Mouse (Mus musculus): ENCODE measurements around the gene Mmp23. TPM values are rescaled to one million over a fixed set of nuclear protein-coding genes. Genes with fewer than 3 reads are reported as not detected.
"Not testable (repeated sequence)": the region's sequence is repeated elsewhere in the genome, so short reads cannot be mapped to it uniquely, and the experiment has no call there.

The Mmp23 gene
- polyA plus RNA-seq (2016; fragmentation: Nextera tagmentation; extraction: Ambion mirVana): 8.1 and 9.2 TPM in 2 replicates

- peaks cover 44% of the 10 kb centered on the region for H3K4me1 ChIP-seq
These were observed at the start of gene Mmp23 for GRCm38 (mm10) chr4:155653086-155653450. Gene Mmp23 (minus strand): TSS chr4:155653384.

DNA sequence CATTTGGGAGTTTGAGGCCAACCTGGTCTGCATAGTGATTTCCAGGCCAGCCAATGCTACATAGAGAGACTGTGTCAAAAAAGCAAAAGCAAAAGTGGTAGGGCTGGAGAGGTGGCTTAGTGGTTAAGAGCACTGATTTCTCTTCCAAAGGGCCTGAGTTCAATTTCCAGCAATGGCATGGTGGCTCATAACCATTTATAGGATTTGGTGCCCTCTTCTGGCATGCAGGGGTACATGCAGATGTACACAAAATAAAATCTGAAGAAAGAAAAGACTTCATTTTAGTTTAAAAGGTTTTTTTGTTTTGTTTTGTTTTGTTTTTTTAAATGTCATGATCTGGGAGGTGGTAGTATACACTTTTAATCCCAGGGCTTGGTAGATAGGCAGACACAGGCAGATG is 47.2 kb upstream of the Mmp23 start:
- H3K4me3 ChIP-seq: no peak overlapping the region
- ATAC-seq: no peak
- H3K27me3 ChIP-seq (replicated peaks): peaks cover 20% of the 10 kb centered on the region
- H3K4me2 ChIP-seq: no peak overlapping the region
- no peaks in the 10 kb centered on the region for H3K9me3 ChIP-seq (replicated peaks)
- H3K4me1 ChIP-seq: peaks cover 9% of the 10 kb centered on the region
- H3K27ac ChIP-seq: no peak overlapping the region
- no peaks in the 10 kb centered on the region for H3K36me3 ChIP-seq
- no peak overlapping the region for H3K9ac ChIP-seq

More at GRCm38 (mm10) chr4:155653086-155653450, at the start of gene Mmp23:
- H3K4me2 ChIP-seq: peak within 1 kb of the TSS; percentile 67
- H3K27me3 ChIP-seq (replicated peaks): peaks cover 59% of the 10 kb centered on the region
- H3K4me3 ChIP-seq: peak within 1 kb of the TSS; percentile 45
- H3K9ac ChIP-seq: peak within 1 kb of the TSS; percentile 36; the same call in 1 of the 2 replicates
- H3K9me3 ChIP-seq (replicated peaks): no peaks in the 10 kb centered on the region
- H3K36me3 ChIP-seq: peaks cover 37% of the 10 kb centered on the region
- ATAC-seq: no peak
- WGBS (ENCODE audit: insufficient replicate concordance): 3% methylated on average over 33 of the region's 33 CpGs
- H3K27ac ChIP-seq: no peak within 1 kb of the TSS

DNA sequence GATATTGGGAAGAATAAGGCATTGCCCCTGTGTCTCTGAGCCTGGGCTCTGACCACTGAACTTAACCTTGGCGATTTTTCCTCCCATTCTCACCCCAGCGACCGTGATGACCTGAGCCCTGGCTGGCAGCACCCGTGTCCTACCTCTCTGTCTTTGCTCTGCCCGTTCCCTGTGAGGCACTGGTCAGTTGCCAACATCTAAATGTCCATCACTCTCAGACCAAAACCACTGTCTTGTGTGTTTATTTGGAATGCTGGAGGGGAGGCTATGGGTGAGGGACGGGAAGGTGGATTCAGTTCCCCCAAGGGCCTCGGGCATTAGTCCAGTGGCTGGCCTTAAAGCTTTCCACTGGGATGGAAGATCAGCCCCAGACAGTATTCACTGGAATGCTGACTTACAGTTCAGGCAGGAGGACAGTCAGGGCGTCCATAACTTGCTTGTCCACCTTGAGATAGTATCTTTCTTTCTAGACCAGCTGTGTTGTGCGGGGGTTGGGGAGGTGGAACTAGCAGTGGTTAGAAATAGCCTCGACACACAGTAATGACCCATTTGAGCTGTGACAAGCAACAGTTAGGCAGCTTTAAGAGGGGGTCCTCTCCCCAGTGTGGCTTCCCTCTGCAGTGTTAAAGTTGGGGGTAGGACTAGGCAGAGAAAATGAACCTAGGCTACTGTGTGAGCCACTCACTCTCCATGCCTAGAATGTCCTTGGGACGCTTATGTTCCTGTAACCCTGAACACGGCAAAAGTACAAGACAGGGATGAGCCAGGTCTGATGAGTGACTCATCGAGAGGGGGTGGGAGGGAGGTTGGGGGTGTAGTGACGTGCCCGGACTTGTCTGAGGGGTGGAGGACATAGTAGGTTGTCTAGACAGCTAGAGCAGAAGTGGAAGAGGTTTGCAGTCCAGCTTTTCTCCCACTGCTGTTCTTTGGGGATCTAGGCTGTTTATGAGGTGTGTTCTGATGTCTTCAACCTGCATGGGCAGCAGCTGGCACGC is 43.4 kb upstream of the Mmp23 start:
- no peaks in the 10 kb centered on the region for H3K36me3 ChIP-seq
- H3K4me3 ChIP-seq: no peak overlapping the region
- no peak overlapping the region for H3K4me2 ChIP-seq
- H3K9ac ChIP-seq: no peak overlapping the region
- ATAC-seq: no peak
- peaks cover 57% of the 10 kb centered on the region for H3K27me3 ChIP-seq (replicated peaks)
- no peaks in the 10 kb centered on the region for H3K9me3 ChIP-seq (replicated peaks)
- no peak overlapping the region for H3K27ac ChIP-seq
- WGBS (ENCODE audit: insufficient replicate concordance): 46% methylated on average over 16 of the region's 16 CpGs
- peaks cover 9% of the 10 kb centered on the region for H3K4me1 ChIP-seq

GRCm38 (mm10) chr4:155695531-155696062 is 42.4 kb upstream of the Mmp23 start:
- Histone ChIP-seq H3K27me3 (replicated peaks) (peaks cover 66% of the 10 kb centered on the region), H3K4me3 (no peak overlapping the region), H3K4me2 (peak overlapping the region; percentile 82)

DNA sequence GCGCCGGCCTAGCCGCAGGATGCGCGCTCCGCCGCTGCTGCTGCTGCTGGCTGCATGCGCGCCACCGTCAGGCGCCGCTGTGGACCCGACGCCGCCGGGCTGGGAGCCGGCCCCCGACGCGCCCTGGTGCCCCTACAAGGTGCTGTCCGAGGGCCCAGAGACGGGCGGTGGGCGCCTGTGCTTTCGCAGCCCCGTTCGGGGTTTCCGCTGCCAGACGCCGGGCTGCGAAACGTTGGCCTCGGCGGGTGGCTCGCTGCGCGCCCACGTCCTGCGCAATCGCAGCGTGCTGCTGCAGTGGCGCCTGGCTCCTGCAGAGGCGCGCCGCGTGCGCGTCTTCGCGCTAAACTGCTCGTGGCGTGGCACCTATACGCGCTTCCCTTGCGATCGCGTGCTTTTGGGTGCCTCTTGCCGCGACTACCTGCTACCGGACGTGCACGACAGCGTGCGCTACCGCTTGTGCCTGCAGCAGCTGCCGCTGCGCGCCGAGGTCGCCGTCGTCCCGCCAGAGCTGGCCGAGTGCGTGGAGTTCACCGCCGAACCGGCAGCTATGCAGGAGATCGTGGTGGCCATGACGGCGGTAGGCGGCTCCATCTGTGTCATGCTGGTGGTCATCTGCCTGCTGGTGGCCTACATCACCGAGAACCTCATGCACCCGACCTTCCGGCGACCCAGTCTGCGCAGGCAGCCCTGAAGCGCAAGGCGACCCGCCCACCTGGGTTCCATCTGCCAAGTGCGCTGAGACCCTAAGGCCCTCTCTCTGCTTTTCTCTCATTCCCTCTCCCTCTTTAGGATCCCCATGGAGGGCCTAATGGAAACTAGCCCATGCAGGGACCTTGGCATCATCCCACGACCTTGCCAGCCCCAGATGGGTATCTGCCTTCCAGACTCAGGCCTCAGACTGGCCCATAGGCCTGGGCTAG is 41.6 kb upstream of the Mmp23 start:
- Histone ChIP-seq H3K36me3 (no peaks in the 10 kb centered on the region), H3K9ac (peak overlapping the region; percentile 58; the same call in 1 of the 2 replicates), H3K4me1 (peaks cover 9% of the 10 kb centered on the region), H3K9me3 (replicated peaks) (no peaks in the 10 kb centered on the region), H3K27me3 (replicated peaks) (peaks cover 70% of the 10 kb centered on the region), H3K27ac (0 out of 2 replicates have a peak overlapping the region, but pooled peaks have one; percentile 20), H3K4me2 (peak overlapping the region; percentile 82), H3K4me3 (peak overlapping the region; percentile 61)
- peak; percentile 21; the same call in 1 of the 2 replicates for ATAC-seq
- 1% methylated on average over 92 of the region's 92 CpGs for WGBS (ENCODE audit: insufficient replicate concordance)

More at GRCm38 (mm10) chr4:155695531-155696062, 42.4 kb upstream of the Mmp23 start:
- ATAC-seq: no peak
- Histone ChIP-seq H3K4me1 (peaks cover 9% of the 10 kb centered on the region), H3K27ac (no peak overlapping the region), H3K36me3 (no peaks in the 10 kb centered on the region), H3K9me3 (replicated peaks) (no peaks in the 10 kb centered on the region), H3K9ac (no peak overlapping the region)
- 65% methylated on average over 4 of the region's 4 CpGs for WGBS (ENCODE audit: insufficient replicate concordance)

GRCm38 (mm10) chr4:155694111-155694481 is 40.9 kb upstream of the Mmp23 start, which contains the start of gene Fndc10:
Gene Fndc10 (plus strand): TSS chr4:155694342.
- no peaks in the 10 kb centered on the region for H3K9me3 ChIP-seq (replicated peaks)
- peak within 1 kb of the TSS; percentile 61 for H3K4me3 ChIP-seq
- peak within 1 kb of the TSS; percentile 58; the same call in 1 of the 2 replicates for H3K9ac ChIP-seq
- H3K27ac ChIP-seq: 0 out of 2 replicates have a peak within 1 kb of the TSS, but pooled peaks have one; percentile 20
- peaks cover 9% of the 10 kb centered on the region for H3K4me1 ChIP-seq
- WGBS (ENCODE audit: insufficient replicate concordance): 1% methylated on average over 39 of the region's 47 CpGs
- H3K27me3 ChIP-seq (replicated peaks): peaks cover 70% of the 10 kb centered on the region
- H3K36me3 ChIP-seq: no peaks in the 10 kb centered on the region
- peak within 1 kb of the TSS; percentile 82 for H3K4me2 ChIP-seq
- peak; percentile 41; the same call in 1 of the 2 replicates for ATAC-seq

- no peaks in the 10 kb centered on the region for H3K36me3 ChIP-seq
- H3K27ac ChIP-seq: no peak overlapping the region
- no peak overlapping the region for H3K4me2 ChIP-seq
- no peak overlapping the region for H3K4me3 ChIP-seq
- peaks cover 9% of the 10 kb centered on the region for H3K4me1 ChIP-seq
- peaks cover 70% of the 10 kb centered on the region for H3K27me3 ChIP-seq (replicated peaks)
- 84% methylated on average over 3 of the region's 3 CpGs for WGBS (ENCODE audit: insufficient replicate concordance)
- no peaks in the 10 kb centered on the region for H3K9me3 ChIP-seq (replicated peaks)
- no peak for ATAC-seq
- no peak overlapping the region for H3K9ac ChIP-seq
These were observed 39.2 kb upstream of the Mmp23 start for GRCm38 (mm10) chr4:155692421-155692820.

DNA sequence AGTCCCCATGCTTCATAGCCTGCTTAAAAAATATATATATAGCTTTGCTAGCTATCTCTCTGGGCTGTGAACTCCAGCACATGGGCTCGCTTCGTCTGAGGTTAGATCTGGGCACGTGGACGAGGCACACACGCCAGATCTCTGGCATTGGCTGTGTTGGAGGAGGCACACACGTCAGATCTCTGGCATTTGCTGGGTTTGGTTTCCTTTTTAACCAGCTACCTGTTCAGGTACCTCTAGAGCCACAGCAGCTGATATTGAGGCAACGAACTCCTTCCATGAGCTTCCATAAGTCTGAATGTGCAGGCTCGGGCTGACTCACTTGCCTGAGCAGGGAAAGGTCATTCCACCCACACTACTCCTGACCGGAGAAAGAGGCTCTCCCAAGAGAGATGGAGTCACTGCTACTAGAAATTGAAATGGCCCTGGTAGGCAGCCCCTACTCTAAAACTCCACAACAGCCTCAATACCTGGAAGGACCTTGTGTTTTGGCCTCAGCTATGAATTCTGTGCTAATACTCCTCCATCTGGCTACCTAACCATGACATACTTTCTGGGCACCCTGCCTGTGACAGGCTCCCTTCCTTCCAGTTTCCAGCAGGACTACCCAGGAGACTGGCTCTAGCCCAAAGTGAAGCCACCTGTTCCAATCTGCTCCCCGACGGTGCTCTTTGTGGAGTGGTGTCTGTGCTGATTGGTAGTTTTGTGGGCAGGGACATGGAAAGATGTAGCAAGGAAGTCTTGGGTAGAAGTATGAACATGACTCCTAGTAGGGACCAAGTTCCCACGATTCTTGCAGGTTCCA is 37.6 kb upstream of the Mmp23 start:
- Histone ChIP-seq H3K27ac (no peak overlapping the region), H3K9me3 (replicated peaks) (no peaks in the 10 kb centered on the region), H3K27me3 (replicated peaks) (peaks cover 61% of the 10 kb centered on the region), H3K4me1 (peaks cover 9% of the 10 kb centered on the region), H3K4me3 (no peak overlapping the region), H3K4me2 (no peak overlapping the region), H3K36me3 (no peaks in the 10 kb centered on the region), H3K9ac (no peak overlapping the region)
- 66% methylated on average over 12 of the region's 12 CpGs for WGBS (ENCODE audit: insufficient replicate concordance)
- no peak for ATAC-seq

- not testable (repeated sequence) for ATAC-seq; H3K9me3 ChIP-seq (replicated peaks); H3K27ac ChIP-seq; H3K36me3 ChIP-seq; H3K4me1 ChIP-seq; H3K4me2 ChIP-seq; H3K9ac ChIP-seq; H3K4me3 ChIP-seq
- H3K27me3 ChIP-seq (replicated peaks): peaks cover 36% of the 10 kb centered on the region
- WGBS (ENCODE audit: insufficient replicate concordance): 76% methylated on average over 4 of the region's 4 CpGs
These were observed 34.6 kb upstream of the Mmp23 start for GRCm38 (mm10) chr4:155687764-155688163.

DNA sequence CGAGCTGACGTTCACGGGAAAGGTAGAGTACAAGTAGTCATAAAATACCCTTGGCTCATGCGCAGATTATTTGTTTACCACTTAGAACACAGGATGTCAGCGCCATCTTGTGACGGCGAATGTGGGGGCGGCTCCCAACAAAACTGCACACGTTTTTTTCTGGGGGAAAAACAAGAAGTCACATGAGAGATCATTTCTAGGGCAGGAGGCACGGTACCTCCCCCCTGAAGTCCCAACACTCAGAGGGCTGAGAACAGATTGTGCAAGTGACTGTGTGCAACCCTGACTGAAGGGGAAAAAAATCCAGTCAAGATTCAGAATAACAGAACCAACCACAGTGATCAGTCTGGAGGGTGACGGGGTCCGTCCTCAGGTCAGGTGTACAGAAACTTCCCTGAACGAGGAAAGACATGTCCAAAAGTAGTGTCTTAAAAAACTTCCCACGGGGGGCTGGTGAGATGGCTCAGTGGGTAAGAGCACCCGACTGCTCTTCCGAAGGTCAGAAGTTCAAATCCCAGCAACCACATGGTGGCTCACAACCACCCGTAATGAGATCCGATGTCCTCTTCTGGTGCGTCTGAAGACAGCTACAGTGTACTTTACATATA is 30.6 kb upstream of the Mmp23 start:
- not testable (repeated sequence) for ATAC-seq

More for the DNA sequence above, 30.6 kb upstream of the Mmp23 start:
- not testable (repeated sequence) for H3K9ac ChIP-seq; H3K4me1 ChIP-seq; H3K9me3 ChIP-seq (replicated peaks); H3K4me2 ChIP-seq; H3K4me3 ChIP-seq; H3K36me3 ChIP-seq; H3K27ac ChIP-seq
- H3K27me3 ChIP-seq (replicated peaks): peaks cover 12% of the 10 kb centered on the region
- 82% methylated on average over 16 of the region's 19 CpGs for WGBS (ENCODE audit: insufficient replicate concordance)
